Mouse (Mus musculus) intestine, embryonic 14.5 days (tissue): Measurements from ENCODE around the gene Orc1. TPM values are rescaled to one million over a fixed set of nuclear protein-coding genes. Genes with fewer than 3 reads are reported as not detected.

Experiments
- polyA plus RNA-seq: library from polyadenylated mRNA; unstranded; fragments of >200 nt; fragmentation: Nextera tagmentation; extraction: Ambion mirVana; gene quantifications from 2 replicates; pipeline ENCODE4 v1.2.1, GENCODE M21; 2014

Gene Orc1
- polyA plus RNA-seq, 1 experiment from 2014 or later, result 12.6 TPM

Other genes with a start within 250 kb of the Orc1 start
- gene Shisal2a, start 196.1 kb upstream of the Orc1 start, polyA plus RNA-seq, result 1.7 and 3.4 TPM in 2 replicates
- gene Gpx7, start 172.5 kb upstream of the Orc1 start, polyA plus RNA-seq, result 40.0 and 46.4 TPM in 2 replicates
- 54.7 and 67.5 TPM in 2 replicates for gene Tut4, start 120.0 kb upstream of the Orc1 start, polyA plus RNA-seq
- 83.5 and 85.0 TPM in 2 replicates for gene Prpf38a, start 87 bp upstream of the Orc1 start, polyA plus RNA-seq
- gene Cc2d1b, start 40.5 kb downstream of the Orc1 start, polyA plus RNA-seq, result 32.5 and 32.8 TPM in 2 replicates
- 1.6 and 1.9 TPM in 2 replicates for gene 3110021N24Rik, start 140.2 kb downstream of the Orc1 start, polyA plus RNA-seq
- gene Zfyve9, start 201.4 kb downstream of the Orc1 start, polyA plus RNA-seq, result 4.5 and 4.9 TPM in 2 replicates